Mouse (Mus musculus) neural tube, embryonic 11.5 days (tissue): ENCODE results near the gene Icmt. TPM values are rescaled to one million over a fixed set of nuclear protein-coding genes. Genes with fewer than 3 reads are reported as not detected.
A peak's percentile ranks its signal among the peaks of the same experiment; 100 is the strongest.

Experiments used
- ATAC-seq: fragments of 200-750 bp; cut with Nextera tagmentation; 2 replicates; pipeline ENCODE4 v1.8.0; 2017; ENCODE audit warnings: moderate number of reproducible peaks, mild to moderate bottlenecking, moderate TSS enrichment, moderate library complexity; ENCODE audit not compliant: insufficient read depth, low FRiP score, low TSS enrichment
- DNase-seq: peaks from one replicate; pipeline ENCODE4 v3.0.0-alpha.2; 2015; ENCODE audit warnings: low spot score
- H3K27ac ChIP-seq: fragments of 300-500 bp; sonication (generic); 2 replicates; pipeline ENCODE4 v1.5.1; 2014; ENCODE audit warnings: low read depth, mild to moderate bottlenecking, low read length
- H3K27me3 ChIP-seq: fragments of 300-500 bp; sonication (generic); 2 replicates; pipeline ENCODE4 v1.6.1; 2014; ENCODE audit warnings: mild to moderate bottlenecking, low read length, mixed read lengths; ENCODE audit not compliant: control insufficient read depth, insufficient read depth
- H3K36me3 ChIP-seq: fragments of 300-500 bp; sonication (generic); 2 replicates; pipeline ENCODE4 v1.6.1; 2014; ENCODE audit warnings: mild to moderate bottlenecking, low read length, moderate library complexity, mixed read lengths; ENCODE audit not compliant: control insufficient read depth, insufficient read depth
- H3K4me1 ChIP-seq: fragments of 300-500 bp; sonication (generic); 2 replicates; pipeline ENCODE4 v1.6.1; 2014; ENCODE audit warnings: low read length, mixed read lengths; ENCODE audit not compliant: control insufficient read depth, insufficient read depth
- H3K4me2 ChIP-seq: fragments of 300-500 bp; sonication (generic); 2 replicates; pipeline ENCODE4 v1.6.1; 2014; ENCODE audit warnings: low read depth, mild to moderate bottlenecking, moderate library complexity
- H3K4me3 ChIP-seq: fragments of 300-500 bp; sonication (generic); 2 replicates; pipeline ENCODE4 v1.5.1; 2014; ENCODE audit warnings: low read depth, low read length
- H3K9ac ChIP-seq: fragments of 300-500 bp; sonication (generic); 2 replicates; pipeline ENCODE4 v1.6.1; 2014; ENCODE audit warnings: mild to moderate bottlenecking, low read length
- H3K9me3 ChIP-seq: fragments of 300-500 bp; sonication (generic); 2 replicates; pipeline ENCODE4 v1.6.1; 2016; ENCODE audit warnings: low read length; ENCODE audit not compliant: control insufficient read depth
- WGBS: fragments of 180-500 bp; shearing (Covaris S2); extraction: QIAGEN DNeasy Blood & Tissue Kit; methylation state at CpG from one replicate; pipeline ENCODE4 v1.1.7; 2014; 5-methylcytosine and 5-hydroxymethylcytosine counted together
- polyA plus RNA-seq: library from polyadenylated mRNA; unstranded; fragments of >200 nt; fragmentation: Nextera tagmentation; extraction: Ambion mirVana; gene quantifications from 2 replicates; pipeline ENCODE4 v1.2.1, GENCODE M21; 2014

The Icmt gene
- polyA plus RNA-seq, 1 experiment from 2014 or later: 31.3 TPM

DNA sequence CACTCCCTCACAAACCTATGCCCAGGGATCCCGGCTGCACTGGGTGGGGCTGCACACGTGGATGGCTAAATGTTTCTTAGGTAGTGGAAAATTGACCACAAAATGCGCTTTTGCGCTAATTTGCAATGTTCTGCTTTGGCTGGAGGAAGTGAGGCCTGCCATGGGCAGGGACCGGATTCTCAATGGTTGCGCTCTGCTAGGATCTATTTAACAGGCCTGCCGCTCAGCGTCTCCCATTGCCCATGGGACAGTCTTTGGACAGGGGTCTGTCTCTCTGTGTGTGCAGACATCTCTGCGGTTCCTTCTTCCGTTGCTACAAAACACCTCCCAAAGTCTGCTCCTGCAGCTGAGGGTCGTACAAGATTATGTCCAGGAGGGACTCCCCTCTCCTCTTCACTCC lies 6.0 kb upstream of the Icmt start:
- Histone ChIP-seq H3K4me2 (peak overlapping the region; percentile 47), H3K27ac (no peak overlapping the region), H3K4me1 (peaks cover 63% of the 10 kb centered on the region), H3K4me3 (no peak overlapping the region), H3K27me3 (peaks cover 61% of the 10 kb centered on the region), H3K9ac (0 out of 2 replicates have a peak overlapping the region, but pooled peaks have one; percentile 45), H3K36me3 (no peaks in the 10 kb centered on the region), H3K9me3 (no peaks in the 10 kb centered on the region)
- 5% methylated on average over 11 of the region's 11 CpGs for WGBS
- no peak for DNase-seq
- ATAC-seq: no peak; the same call in 1 of the 2 replicates

DNA sequence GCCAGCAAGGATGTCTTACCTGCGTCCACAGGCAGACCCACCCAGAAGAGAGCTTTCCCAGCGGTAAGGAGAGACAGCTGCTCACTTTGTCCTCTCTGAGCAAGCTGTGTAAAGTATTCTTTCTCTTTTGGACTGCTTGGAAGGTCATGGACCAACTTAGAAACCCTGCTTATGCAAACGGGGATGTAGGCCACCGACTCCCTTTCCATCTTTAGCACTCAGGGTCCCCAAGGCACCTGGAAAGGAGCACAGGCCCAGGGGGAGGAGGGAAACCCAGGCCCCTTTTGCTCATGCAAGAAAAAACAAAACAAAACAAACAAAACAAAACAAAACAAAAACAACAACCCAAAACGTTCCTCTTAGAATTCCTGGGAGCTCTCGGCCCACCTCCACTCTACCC lies 5.5 kb upstream of the Icmt start, which contains the start of gene Hes3:
Gene Hes3 (minus strand): TSS at position 101 of the 400 bp plus-strand sequence.
- H3K4me1 ChIP-seq: peaks cover 59% of the 10 kb centered on the region
- 21% methylated on average over 6 of the region's 6 CpGs for WGBS
- H3K27me3 ChIP-seq: peaks cover 56% of the 10 kb centered on the region
- no peaks in the 10 kb centered on the region for H3K36me3 ChIP-seq
- H3K27ac ChIP-seq: no peak within 1 kb of the TSS
- ATAC-seq (no peak), DNase-seq (no peak)
- peak within 1 kb of the TSS; percentile 47 for H3K4me2 ChIP-seq
- peak within 1 kb of the TSS; percentile 23 for H3K4me3 ChIP-seq
- H3K9ac ChIP-seq: peak within 1 kb of the TSS; percentile 45
- H3K9me3 ChIP-seq: no peaks in the 10 kb centered on the region

DNA sequence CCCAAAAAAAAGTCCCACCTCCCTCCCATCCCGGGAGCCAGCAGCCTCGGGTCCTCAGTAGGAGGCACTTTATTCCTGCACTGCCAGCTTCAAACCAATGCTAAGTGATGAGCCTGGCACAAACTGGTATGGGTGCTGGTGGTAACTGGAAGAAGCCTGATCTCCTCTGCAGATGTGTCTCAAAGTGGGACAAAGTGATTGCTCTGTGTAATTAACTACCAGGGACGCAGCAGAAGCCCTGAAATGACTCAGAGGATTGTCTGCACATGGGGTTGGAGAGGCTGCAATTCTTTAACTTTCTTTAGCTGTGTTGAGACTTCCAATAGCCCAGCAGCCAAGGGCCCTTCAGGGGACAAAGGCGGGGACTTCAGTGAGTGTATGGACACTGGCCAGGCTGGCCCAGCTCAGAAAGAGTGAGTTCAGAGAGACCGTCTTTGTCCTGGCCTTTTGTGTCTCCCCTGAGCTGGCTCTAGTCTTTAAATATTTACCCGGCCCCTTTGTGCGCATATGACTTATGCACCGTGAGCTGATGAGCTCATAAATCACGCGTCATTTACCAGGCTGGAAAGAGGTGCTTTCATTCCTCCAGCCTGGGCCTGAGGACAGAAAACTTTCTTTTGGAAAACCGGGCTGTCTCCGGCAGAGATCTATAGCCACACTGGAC lies 4.8 kb upstream of the Icmt start:
- no peak overlapping the region for H3K4me3 ChIP-seq
- DNase-seq (peak; percentile 56), ATAC-seq (no peak)
- H3K36me3 ChIP-seq: no peaks in the 10 kb centered on the region
- peak overlapping the region; percentile 7; the same call in 1 of the 2 replicates for H3K4me2 ChIP-seq
- 5% methylated on average over 12 of the region's 12 CpGs for WGBS
- H3K4me1 ChIP-seq: peaks cover 53% of the 10 kb centered on the region
- H3K9me3 ChIP-seq: no peaks in the 10 kb centered on the region
- no peak overlapping the region for H3K9ac ChIP-seq
- H3K27me3 ChIP-seq: peaks cover 49% of the 10 kb centered on the region
- no peak overlapping the region for H3K27ac ChIP-seq

DNA sequence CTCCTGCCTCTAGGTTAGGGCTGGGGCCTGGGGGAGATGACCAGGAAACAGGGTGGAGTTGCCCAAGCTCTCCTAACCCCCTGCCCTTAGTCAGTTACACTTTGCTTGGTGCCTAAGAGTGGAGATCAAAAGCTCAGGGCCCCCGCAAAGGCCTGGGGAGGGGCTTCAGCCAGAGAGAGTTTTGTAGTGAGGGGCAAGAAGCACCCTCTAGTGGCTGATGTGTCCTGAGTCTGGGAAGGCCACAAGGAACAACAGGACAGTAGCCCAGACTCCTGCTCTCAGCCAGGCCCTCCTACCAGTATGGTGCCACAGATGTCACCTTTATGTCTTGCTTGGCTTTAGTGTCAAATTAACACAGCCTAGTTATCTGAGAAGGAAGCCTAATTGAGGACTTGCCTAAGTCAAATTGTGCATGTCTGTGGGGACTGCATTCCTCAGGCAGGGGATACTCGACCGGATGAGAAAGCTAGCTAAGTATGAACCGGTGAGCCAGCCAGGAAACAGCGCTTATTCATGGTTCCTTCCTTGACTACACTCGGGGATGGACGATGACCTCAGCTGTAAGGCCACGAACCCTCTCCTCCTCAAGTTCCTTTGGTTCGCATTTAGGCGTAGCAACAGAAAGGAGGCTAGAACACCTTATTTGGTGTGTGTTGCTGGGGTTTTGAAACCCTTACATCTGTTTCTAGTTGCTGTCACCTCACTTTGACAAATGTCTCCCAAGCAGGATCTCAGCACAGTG lies 2.7 kb upstream of the Icmt start:
- 41% methylated on average over 10 of the region's 10 CpGs for WGBS
- H3K4me1 ChIP-seq: peaks cover 49% of the 10 kb centered on the region
- no peak overlapping the region for H3K27ac ChIP-seq
- H3K9me3 ChIP-seq: no peaks in the 10 kb centered on the region
- H3K27me3 ChIP-seq: peaks cover 34% of the 10 kb centered on the region
- ATAC-seq: no peak
- H3K4me3 ChIP-seq: no peak overlapping the region
- no peak overlapping the region for H3K9ac ChIP-seq
- no peaks in the 10 kb centered on the region for H3K36me3 ChIP-seq
- H3K4me2 ChIP-seq: no peak overlapping the region
- no peak for DNase-seq

DNA sequence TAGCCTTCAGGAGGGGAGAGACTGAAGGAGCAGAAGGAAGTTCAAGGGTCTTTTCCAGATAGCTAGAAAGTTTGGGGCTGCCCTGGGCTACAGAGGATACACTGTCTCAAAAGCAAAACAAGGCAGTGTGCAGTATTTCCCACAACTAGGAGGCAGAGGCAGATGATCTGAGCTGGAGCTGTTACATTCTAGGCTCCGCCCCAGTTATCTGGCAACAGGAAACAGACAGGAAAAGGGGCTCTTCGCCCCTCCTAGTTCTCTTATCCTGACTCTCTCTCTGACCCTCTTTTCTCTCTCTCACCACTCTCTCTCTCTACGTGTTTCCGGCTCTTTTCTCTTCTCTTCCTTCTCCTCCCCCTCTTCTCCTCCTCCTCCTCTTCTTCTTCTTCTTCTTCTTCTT lies 1.1 kb upstream of the Icmt start:
- 57% methylated on average over 4 of the region's 4 CpGs for whole genome bisulfite sequencing
- peaks cover 40% of the 10 kb centered on the region for H3K4me1 ChIP-seq

DNA sequence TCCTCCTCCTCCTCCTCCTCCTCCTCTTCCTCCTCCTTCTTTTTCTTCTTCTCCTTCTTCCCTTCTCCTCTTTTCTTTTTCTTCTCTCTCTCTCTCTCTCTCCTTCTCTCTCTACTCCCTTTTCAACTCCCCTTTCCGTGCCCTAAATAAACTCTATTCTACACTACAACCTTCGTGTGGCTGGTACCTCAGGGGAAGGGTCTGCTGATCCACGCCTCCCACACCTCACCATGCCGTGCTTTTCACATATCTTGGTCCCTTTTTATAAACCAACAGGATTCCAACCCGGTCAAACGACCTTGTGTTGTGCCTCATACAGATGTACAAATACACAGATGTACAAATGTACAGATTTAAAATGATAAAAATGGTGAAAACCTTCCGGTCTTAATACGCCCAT lies 656 bp upstream of the Icmt start:
- H3K36me3 ChIP-seq: no peaks in the 10 kb centered on the region
- DNase-seq: no peak
- peak overlapping the region; percentile 37 for H3K4me2 ChIP-seq
- peak overlapping the region; percentile 92 for H3K4me3 ChIP-seq
- H3K9ac ChIP-seq: peak overlapping the region; percentile 0; the same call in 1 of the 2 replicates
- H3K4me1 ChIP-seq: peaks cover 36% of the 10 kb centered on the region
- no peak overlapping the region for H3K27ac ChIP-seq
- 25% methylated on average over 8 of the region's 8 CpGs for WGBS
- H3K9me3 ChIP-seq: no peaks in the 10 kb centered on the region
- ATAC-seq: no peak
- H3K27me3 ChIP-seq: peaks cover 16% of the 10 kb centered on the region

More for the DNA sequence above, 1.1 kb upstream of the Icmt start:
- no peaks in the 10 kb centered on the region for H3K36me3 ChIP-seq
- no peak overlapping the region for H3K27ac ChIP-seq
- H3K9ac ChIP-seq: no peak overlapping the region
- peaks cover 20% of the 10 kb centered on the region for H3K27me3 ChIP-seq
- H3K9me3 ChIP-seq: no peaks in the 10 kb centered on the region
- DNase-seq (no peak), ATAC-seq (no peak)
- H3K4me2 ChIP-seq: no peak overlapping the region
- no peak overlapping the region for H3K4me3 ChIP-seq

DNA sequence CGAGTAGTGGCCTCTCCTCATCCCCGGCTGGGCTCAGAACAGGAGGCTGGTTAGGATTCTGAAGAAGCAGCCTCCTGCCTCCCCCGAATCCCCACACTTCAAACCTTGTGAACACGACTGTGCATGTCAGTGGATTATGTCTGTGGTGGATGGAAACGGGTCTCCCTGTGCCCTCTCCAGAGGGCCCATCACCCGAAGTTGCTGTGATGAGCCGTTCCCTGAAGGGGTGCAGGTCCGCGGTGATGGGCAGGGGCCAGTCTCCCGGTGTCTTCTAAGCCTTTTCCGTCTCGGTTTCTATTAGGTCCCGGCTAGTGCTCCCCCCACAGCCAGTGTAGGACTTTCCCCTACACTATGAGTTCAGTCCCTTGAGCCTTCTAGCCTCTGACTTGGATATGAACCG lies 1.8 kb downstream of the Icmt start:
- Histone ChIP-seq H3K4me3 (no peak overlapping the region), H3K27ac (no peak overlapping the region), H3K4me1 (peaks cover 16% of the 10 kb centered on the region), H3K36me3 (no peaks in the 10 kb centered on the region; the same call in 1 of the 2 replicates), H3K9me3 (no peaks in the 10 kb centered on the region), H3K9ac (no peak overlapping the region), H3K4me2 (no peak overlapping the region), H3K27me3 (peaks cover 7% of the 10 kb centered on the region; the same call in 1 of the 2 replicates)
- ATAC-seq (no peak), DNase-seq (no peak)
- WGBS: 89% methylated on average over 14 of the region's 14 CpGs

DNA sequence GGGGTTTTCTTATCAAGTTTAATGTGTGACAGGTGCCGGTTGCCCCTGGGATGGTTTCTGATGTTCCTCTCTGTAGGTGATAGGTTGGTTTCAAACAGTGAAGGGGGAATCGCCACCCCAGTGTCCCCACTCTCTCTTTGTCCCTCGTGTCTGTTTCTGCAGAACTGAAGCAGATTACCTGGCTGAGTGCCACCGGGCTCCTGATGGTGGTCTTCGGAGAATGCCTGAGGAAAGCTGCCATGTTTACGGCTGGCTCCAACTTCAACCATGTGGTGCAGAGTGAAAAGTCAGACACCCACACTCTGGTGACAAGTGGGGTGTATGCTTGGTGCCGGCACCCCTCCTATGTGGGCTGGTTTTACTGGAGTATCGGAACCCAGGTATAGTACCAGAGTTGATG lies 3.3 kb downstream of the Icmt start:
- H3K36me3 ChIP-seq: no peaks in the 10 kb centered on the region; the same call in 1 of the 2 replicates
- no peak overlapping the region for H3K9ac ChIP-seq
- ATAC-seq (no peak), DNase-seq (no peak)
- H3K9me3 ChIP-seq: no peaks in the 10 kb centered on the region
- WGBS: 93% methylated on average over 8 of the region's 8 CpGs
- no peak overlapping the region for H3K4me3 ChIP-seq
- H3K27ac ChIP-seq: no peak overlapping the region
- H3K4me2 ChIP-seq: no peak overlapping the region
- H3K4me1 ChIP-seq: peaks cover 9% of the 10 kb centered on the region; the same call in 1 of the 2 replicates
- peaks cover 6% of the 10 kb centered on the region; the same call in 1 of the 2 replicates for H3K27me3 ChIP-seq
